Mouse (Mus musculus): ENCODE results near the gene Aco1. TPM values are rescaled to one million over a fixed set of nuclear protein-coding genes. Genes with fewer than 3 reads are reported as not detected.

Gene Aco1
- polyA plus RNA-seq, 1 experiment from 2014 or later, result 59.9 TPM

- WGBS (ENCODE audit: insufficient replicate concordance), result 76% methylated on average over 7 of the region's 7 CpGs
- ATAC-seq (ENCODE audit: low read depth), result no peak
- Histone ChIP-seq H3K4me1 (ENCODE audit: control insufficient read depth, low read depth, low read length) (no peaks in the 10 kb centered on the region), H3K27ac (ENCODE audit: low read length) (no peak overlapping the region), H3K9ac (ENCODE audit: low read depth, low read length) (no peak overlapping the region), H3K36me3 (ENCODE audit: control insufficient read depth, insufficient read depth) (peaks cover 22% of the 10 kb centered on the region), H3K4me3 (ENCODE audit: low read depth, low read length) (no peak overlapping the region), H3K4me2 (ENCODE audit: low read depth, low read length) (no peak overlapping the region), H3K9me3 (replicated peaks; ENCODE audit: control insufficient read depth, low read length) (no peaks in the 10 kb centered on the region), H3K27me3 (ENCODE audit: control insufficient read depth, insufficient read depth, low read depth, low read length) (no peaks in the 10 kb centered on the region)
These were observed 45.1 kb downstream of the Aco1 start for GRCm38 (mm10) chr4:40187956-40188355.

GRCm38 (mm10) chr4:40192246-40192645 is 49.4 kb downstream of the Aco1 start:
- 54% methylated on average over 2 of the region's 2 CpGs for WGBS (ENCODE audit: insufficient replicate concordance)
- Histone ChIP-seq H3K27ac (ENCODE audit: low read length) (no peak overlapping the region), H3K36me3 (ENCODE audit: control insufficient read depth, insufficient read depth) (peaks cover 10% of the 10 kb centered on the region), H3K4me2 (ENCODE audit: low read depth, low read length) (no peak overlapping the region), H3K9me3 (replicated peaks; ENCODE audit: control insufficient read depth, low read length) (no peaks in the 10 kb centered on the region), H3K4me1 (ENCODE audit: control insufficient read depth, low read depth, low read length) (no peaks in the 10 kb centered on the region), H3K27me3 (ENCODE audit: control insufficient read depth, insufficient read depth, low read depth, low read length) (no peaks in the 10 kb centered on the region), H3K9ac (ENCODE audit: low read depth, low read length) (no peak overlapping the region), H3K4me3 (ENCODE audit: low read depth, low read length) (no peak overlapping the region)
- ATAC-seq (ENCODE audit: low read depth), result no peak

- Histone ChIP-seq H3K27ac (ENCODE audit: low read length) (no peak overlapping the region), H3K9ac (ENCODE audit: low read depth, low read length) (no peak overlapping the region), H3K4me3 (ENCODE audit: low read depth, low read length) (no peak overlapping the region), H3K27me3 (ENCODE audit: control insufficient read depth, insufficient read depth, low read depth, low read length) (no peaks in the 10 kb centered on the region), H3K36me3 (ENCODE audit: control insufficient read depth, insufficient read depth) (peaks cover 14% of the 10 kb centered on the region), H3K4me2 (ENCODE audit: low read depth, low read length) (no peak overlapping the region), H3K4me1 (ENCODE audit: control insufficient read depth, low read depth, low read length) (no peaks in the 10 kb centered on the region), H3K9me3 (replicated peaks; ENCODE audit: control insufficient read depth, low read length) (no peaks in the 10 kb centered on the region)
- ATAC-seq (ENCODE audit: low read depth), result no peak
- 55% methylated on average over 9 of the region's 9 CpGs for WGBS (ENCODE audit: insufficient replicate concordance)
These were observed 50.6 kb downstream of the Aco1 start for GRCm38 (mm10) chr4:40193461-40193860.

- peaks cover 8% of the 10 kb centered on the region for H3K36me3 ChIP-seq (ENCODE audit: control insufficient read depth, insufficient read depth)
- H3K4me2 ChIP-seq (ENCODE audit: low read depth, low read length), result no peak overlapping the region
- H3K27ac ChIP-seq (ENCODE audit: low read length), result no peak overlapping the region
- no peaks in the 10 kb centered on the region for H3K4me1 ChIP-seq (ENCODE audit: control insufficient read depth, low read depth, low read length)
- WGBS (ENCODE audit: insufficient replicate concordance), result 36% methylated on average over 2 of the region's 2 CpGs
- no peaks in the 10 kb centered on the region for H3K27me3 ChIP-seq (ENCODE audit: control insufficient read depth, insufficient read depth, low read depth, low read length)
- H3K4me3 ChIP-seq (ENCODE audit: low read depth, low read length), result no peak overlapping the region
- no peak for ATAC-seq (ENCODE audit: low read depth)
- no peak overlapping the region for H3K9ac ChIP-seq (ENCODE audit: low read depth, low read length)
- H3K9me3 ChIP-seq (replicated peaks; ENCODE audit: control insufficient read depth, low read length), result no peaks in the 10 kb centered on the region
These were observed 52.5 kb downstream of the Aco1 start for GRCm38 (mm10) chr4:40195336-40195735.

GRCm38 (mm10) chr4:40202205-40202604 is 59.3 kb downstream of the Aco1 start:
- Histone ChIP-seq H3K4me2 (ENCODE audit: low read depth, low read length) (no peak overlapping the region), H3K4me1 (ENCODE audit: control insufficient read depth, low read depth, low read length) (no peaks in the 10 kb centered on the region), H3K9me3 (replicated peaks; ENCODE audit: control insufficient read depth, low read length) (no peaks in the 10 kb centered on the region), H3K27me3 (ENCODE audit: control insufficient read depth, insufficient read depth, low read depth, low read length) (no peaks in the 10 kb centered on the region), H3K9ac (ENCODE audit: low read depth, low read length) (no peak overlapping the region), H3K4me3 (ENCODE audit: low read depth, low read length) (no peak overlapping the region), H3K36me3 (ENCODE audit: control insufficient read depth, insufficient read depth) (peaks cover 4% of the 10 kb centered on the region), H3K27ac (ENCODE audit: low read length) (no peak overlapping the region)
- WGBS (ENCODE audit: insufficient replicate concordance), result 55% methylated on average over 6 of the region's 6 CpGs
- ATAC-seq (ENCODE audit: low read depth), result no peak

GRCm38 (mm10) chr4:40204374-40204773 is 61.5 kb downstream of the Aco1 start:
- ATAC-seq (ENCODE audit: low read depth), result no peak
- no peaks in the 10 kb centered on the region for H3K27me3 ChIP-seq (ENCODE audit: control insufficient read depth, insufficient read depth, low read depth, low read length)
- no peak overlapping the region for H3K27ac ChIP-seq (ENCODE audit: low read length)
- no peaks in the 10 kb centered on the region for H3K4me1 ChIP-seq (ENCODE audit: control insufficient read depth, low read depth, low read length)
- H3K36me3 ChIP-seq (ENCODE audit: control insufficient read depth, insufficient read depth), result no peaks in the 10 kb centered on the region; the same call in 1 of the 2 replicates
- H3K4me3 ChIP-seq (ENCODE audit: low read depth, low read length), result no peak overlapping the region
- H3K9me3 ChIP-seq (replicated peaks; ENCODE audit: control insufficient read depth, low read length), result no peaks in the 10 kb centered on the region
- 65% methylated on average over 3 of the region's 3 CpGs for WGBS (ENCODE audit: insufficient replicate concordance)
- H3K4me2 ChIP-seq (ENCODE audit: low read depth, low read length), result no peak overlapping the region
- no peak overlapping the region for H3K9ac ChIP-seq (ENCODE audit: low read depth, low read length)

GRCm38 (mm10) chr4:40205231-40205903 is 62.5 kb downstream of the Aco1 start:
- Histone ChIP-seq H3K36me3 (ENCODE audit: control insufficient read depth, insufficient read depth) (no peaks in the 10 kb centered on the region; the same call in 1 of the 2 replicates), H3K4me3 (ENCODE audit: low read depth, low read length) (no peak overlapping the region), H3K27me3 (ENCODE audit: control insufficient read depth, insufficient read depth, low read depth, low read length) (no peaks in the 10 kb centered on the region), H3K4me2 (ENCODE audit: low read depth, low read length) (no peak overlapping the region), H3K27ac (ENCODE audit: low read length) (no peak overlapping the region), H3K9ac (ENCODE audit: low read depth, low read length) (no peak overlapping the region), H3K9me3 (replicated peaks; ENCODE audit: control insufficient read depth, low read length) (no peaks in the 10 kb centered on the region), H3K4me1 (ENCODE audit: control insufficient read depth, low read depth, low read length) (no peaks in the 10 kb centered on the region)
- 81% methylated on average over 22 of the region's 22 CpGs for WGBS (ENCODE audit: insufficient replicate concordance)
- ATAC-seq (ENCODE audit: low read depth), result no peak

- ATAC-seq (ENCODE audit: low read depth), result no peak
- no peaks in the 10 kb centered on the region for H3K4me1 ChIP-seq (ENCODE audit: control insufficient read depth, low read depth, low read length)
- WGBS (ENCODE audit: insufficient replicate concordance), result 68% methylated on average over 5 of the region's 5 CpGs
- H3K4me3 ChIP-seq (ENCODE audit: low read depth, low read length), result no peak overlapping the region
- H3K4me2 ChIP-seq (ENCODE audit: low read depth, low read length), result no peak overlapping the region
- H3K9me3 ChIP-seq (replicated peaks; ENCODE audit: control insufficient read depth, low read length), result no peaks in the 10 kb centered on the region
- H3K27ac ChIP-seq (ENCODE audit: low read length), result no peak overlapping the region
- H3K27me3 ChIP-seq (ENCODE audit: control insufficient read depth, insufficient read depth, low read depth, low read length), result no peaks in the 10 kb centered on the region
- no peaks in the 10 kb centered on the region; the same call in 1 of the 2 replicates for H3K36me3 ChIP-seq (ENCODE audit: control insufficient read depth, insufficient read depth)
- no peak overlapping the region for H3K9ac ChIP-seq (ENCODE audit: low read depth, low read length)
These were observed 64.8 kb downstream of the Aco1 start for GRCm38 (mm10) chr4:40207701-40208100.

- no peaks in the 10 kb centered on the region for H3K9me3 ChIP-seq (replicated peaks; ENCODE audit: control insufficient read depth, low read length)
- no peaks in the 10 kb centered on the region for H3K4me1 ChIP-seq (ENCODE audit: control insufficient read depth, low read depth, low read length)
- ATAC-seq (ENCODE audit: low read depth), result no peak
- no peak overlapping the region for H3K4me2 ChIP-seq (ENCODE audit: low read depth, low read length)
- H3K9ac ChIP-seq (ENCODE audit: low read depth, low read length), result no peak overlapping the region
- H3K4me3 ChIP-seq (ENCODE audit: low read depth, low read length), result no peak overlapping the region
- WGBS (ENCODE audit: insufficient replicate concordance), result 45% methylated on average over 4 of the region's 6 CpGs
- no peaks in the 10 kb centered on the region for H3K36me3 ChIP-seq (ENCODE audit: control insufficient read depth, insufficient read depth)
- H3K27ac ChIP-seq (ENCODE audit: low read length), result no peak overlapping the region
- H3K27me3 ChIP-seq (ENCODE audit: control insufficient read depth, insufficient read depth, low read depth, low read length), result no peaks in the 10 kb centered on the region
These were observed 69.3 kb downstream of the Aco1 start for GRCm38 (mm10) chr4:40212177-40212576.

Data from liver, embryonic 16.5 days (tissue).